Mouse (Mus musculus): Measurements from ENCODE around the gene Fis1. TPM values are rescaled to one million over a fixed set of nuclear protein-coding genes. Genes with fewer than 3 reads are reported as not detected.

Fis1 gene
- polyA plus RNA-seq, 1 experiment from 2014 or later = 284 TPM

DNA sequence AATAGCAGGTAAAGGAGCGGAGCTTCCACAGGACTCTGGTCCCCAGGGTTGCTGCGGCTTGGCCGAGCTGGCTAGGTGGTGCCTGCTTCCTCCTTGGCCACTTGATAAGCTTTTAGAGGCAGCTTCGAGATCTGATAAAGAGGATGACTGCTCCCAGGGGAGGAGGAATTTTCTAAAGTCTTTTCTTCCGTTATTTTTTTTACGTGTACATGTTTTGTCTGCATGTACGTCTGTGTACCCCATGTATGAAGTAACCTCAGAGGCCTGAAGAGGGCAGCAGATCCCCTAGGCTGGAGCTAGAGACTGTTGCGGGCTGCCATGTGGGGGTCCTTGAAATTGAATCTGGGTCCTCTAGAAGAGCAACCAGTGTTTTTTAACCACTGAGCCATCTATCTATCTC, 27.9 kb downstream of the Fis1 start:
- H3K36me3 ChIP-seq = peaks cover 39% of the 10 kb centered on the region
- 89% methylated on average over 8 of the region's 8 CpGs for WGBS

DNA sequence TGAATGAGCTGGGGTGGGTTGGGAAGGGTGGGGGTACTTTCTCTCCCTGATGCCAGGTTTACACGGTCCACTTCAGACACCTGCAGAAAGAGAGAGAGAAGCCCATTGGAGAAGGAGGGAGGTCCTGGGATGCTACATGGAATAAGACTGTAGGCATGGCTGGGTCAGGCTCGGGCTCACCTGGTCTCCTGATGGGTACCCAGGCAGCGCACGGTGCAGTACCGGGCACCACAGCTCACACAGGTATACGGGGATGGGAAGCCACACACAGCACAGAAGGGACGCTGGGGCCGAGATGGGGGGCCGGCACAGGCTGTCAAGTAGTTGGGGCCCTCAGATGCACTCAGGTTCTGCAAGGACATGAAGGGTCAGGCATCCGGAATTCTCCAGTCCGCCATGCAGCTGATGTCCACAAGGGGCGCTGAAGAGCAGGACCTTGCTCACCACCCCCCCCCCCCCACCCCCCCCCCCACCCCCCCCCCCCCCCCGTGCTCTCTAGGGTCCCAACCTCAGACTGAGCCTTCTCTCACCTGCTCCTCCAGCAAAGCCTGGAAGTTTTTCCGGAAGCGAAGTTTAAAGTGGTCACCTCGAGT, 29.4 kb downstream of the Fis1 start:
- Histone ChIP-seq H3K27ac (no peak overlapping the region), H3K36me3 (peaks cover 39% of the 10 kb centered on the region), H3K4me1 (peaks cover 6% of the 10 kb centered on the region), H3K4me2 (no peak overlapping the region), H3K27me3 (no peaks in the 10 kb centered on the region), H3K4me3 (replicated peaks) (no peak overlapping the region), H3K9ac (no peak overlapping the region), H3K9me3 (replicated peaks) (no peaks in the 10 kb centered on the region)
- no peak for ATAC-seq (replicated peaks; ENCODE audit: low FRiP score)
- 52% methylated on average over 15 of the region's 16 CpGs for WGBS

More for the DNA sequence above, 27.9 kb downstream of the Fis1 start:
- no peak for ATAC-seq (replicated peaks; ENCODE audit: low FRiP score)
- Histone ChIP-seq H3K4me3 (replicated peaks) (no peak overlapping the region), H3K27me3 (no peaks in the 10 kb centered on the region), H3K4me2 (no peak overlapping the region), H3K9me3 (replicated peaks) (no peaks in the 10 kb centered on the region), H3K9ac (no peak overlapping the region), H3K27ac (no peak overlapping the region), H3K4me1 (peaks cover 2% of the 10 kb centered on the region)

DNA sequence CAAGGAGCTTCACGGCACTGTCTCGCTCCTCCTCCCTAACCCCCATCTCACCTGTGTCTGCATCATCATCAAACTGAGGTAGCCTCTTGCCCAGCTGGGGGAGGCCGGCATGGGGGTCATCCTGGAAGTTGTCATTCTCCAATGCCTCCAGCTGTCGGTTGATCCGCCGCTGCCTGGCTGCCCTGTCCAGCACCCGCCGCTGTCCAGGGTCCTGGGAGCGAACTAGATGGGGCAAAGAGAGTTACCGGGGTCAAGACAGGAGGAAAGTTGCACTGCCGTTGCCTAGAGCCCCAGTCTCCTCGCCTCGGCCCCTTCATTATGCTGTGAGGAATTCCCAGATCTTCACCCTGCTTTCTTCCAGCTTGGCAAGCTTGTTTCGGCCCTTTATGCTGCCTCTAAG, 31.8 kb downstream of the Fis1 start:
- Histone ChIP-seq H3K4me1 (peaks cover 15% of the 10 kb centered on the region), H3K36me3 (peaks cover 47% of the 10 kb centered on the region), H3K9ac (no peak overlapping the region), H3K27ac (no peak overlapping the region), H3K27me3 (no peaks in the 10 kb centered on the region), H3K4me2 (no peak overlapping the region), H3K4me3 (replicated peaks) (no peak overlapping the region), H3K9me3 (replicated peaks) (no peaks in the 10 kb centered on the region)
- 56% methylated on average over 14 of the region's 14 CpGs for WGBS
- ATAC-seq (replicated peaks; ENCODE audit: low FRiP score) = no peak

DNA sequence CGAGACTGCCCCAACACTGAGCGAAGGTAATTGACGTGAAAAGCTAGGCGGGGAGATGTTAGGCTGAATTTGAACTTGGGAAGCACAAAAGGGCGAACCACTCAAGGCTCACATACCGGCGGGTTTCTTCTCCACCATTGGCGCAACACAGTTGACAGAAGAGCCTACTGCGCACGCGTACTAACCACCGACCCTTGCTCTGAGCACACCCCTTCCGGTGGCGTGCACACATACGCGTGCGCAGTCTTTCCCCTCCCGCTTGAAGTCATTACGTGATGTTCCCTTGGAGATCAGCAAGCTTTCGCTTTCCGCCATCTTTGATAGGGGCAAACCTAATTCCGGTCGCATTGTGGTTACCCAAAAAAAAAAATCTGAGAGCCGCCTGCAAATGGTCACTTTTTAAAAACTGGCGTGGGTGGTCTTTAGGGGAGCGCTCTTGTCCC, 33.6 kb downstream of the Fis1 start, which contains the start of gene Plod3:
Gene Plod3 (plus strand): TSS at position 325 of the 443 bp plus-strand sequence.
- H3K4me3 ChIP-seq (replicated peaks) = peak within 1 kb of the TSS; percentile 92
- peak; percentile 93 for ATAC-seq (replicated peaks; ENCODE audit: low FRiP score)
- H3K36me3 ChIP-seq = peaks cover 54% of the 10 kb centered on the region
- H3K4me2 ChIP-seq = peak within 1 kb of the TSS; percentile 91
- peaks cover 15% of the 10 kb centered on the region for H3K4me1 ChIP-seq
- peak within 1 kb of the TSS; percentile 92 for H3K9ac ChIP-seq
- WGBS = under 1% methylated on average over 26 of the region's 26 CpGs
- no peaks in the 10 kb centered on the region for H3K27me3 ChIP-seq
- H3K27ac ChIP-seq = peak within 1 kb of the TSS; percentile 96
- no peaks in the 10 kb centered on the region for H3K9me3 ChIP-seq (replicated peaks)

DNA sequence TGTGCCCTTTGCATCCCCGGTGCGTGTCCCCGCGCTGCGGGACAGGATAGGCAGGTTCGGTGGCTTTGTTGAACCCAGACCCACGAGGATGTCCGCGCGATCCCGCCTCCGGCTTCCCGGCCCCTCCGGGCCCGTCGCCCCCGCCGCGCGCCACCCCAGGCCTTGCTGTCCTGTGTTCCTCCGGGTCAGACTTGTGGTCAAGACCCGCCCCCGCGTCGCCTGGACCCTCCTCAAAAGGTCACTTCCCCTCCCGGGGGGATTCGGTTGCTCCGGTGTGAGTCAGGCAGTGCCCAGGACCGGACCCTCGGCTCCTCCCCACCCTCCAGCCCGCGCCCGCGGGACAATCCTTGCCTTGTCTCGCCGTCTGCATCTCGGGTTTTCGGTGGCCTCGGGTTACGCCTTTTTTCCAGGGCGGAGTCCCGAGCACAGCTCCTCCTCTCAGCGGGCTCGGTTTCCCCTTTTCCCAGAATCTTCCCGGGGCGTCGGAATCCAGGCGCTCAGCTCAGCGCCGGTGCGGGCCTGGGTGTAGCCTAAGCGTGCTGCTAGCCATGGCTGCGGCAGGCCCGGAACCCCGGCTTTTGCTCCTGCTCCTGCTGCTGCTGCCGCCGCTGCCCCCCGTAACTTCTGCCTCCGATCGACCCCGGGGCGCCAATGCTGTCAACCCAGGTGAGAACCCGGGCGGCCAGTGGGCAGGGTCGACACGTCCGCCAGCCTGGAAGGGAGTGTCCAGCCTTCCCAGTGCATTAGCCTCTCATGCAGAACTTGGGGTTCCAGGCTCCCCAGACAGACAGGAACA, 34.3 kb downstream of the Fis1 start:
- no peaks in the 10 kb centered on the region for H3K9me3 ChIP-seq (replicated peaks)
- no peaks in the 10 kb centered on the region for H3K27me3 ChIP-seq
- peak overlapping the region; percentile 92 for H3K9ac ChIP-seq
- H3K36me3 ChIP-seq = peaks cover 54% of the 10 kb centered on the region
- H3K4me1 ChIP-seq = peaks cover 15% of the 10 kb centered on the region
- peak overlapping the region; percentile 91 for H3K4me2 ChIP-seq
- peak overlapping the region; percentile 92 for H3K4me3 ChIP-seq (replicated peaks)
- under 1% methylated on average over 67 of the region's 67 CpGs for WGBS
- peak overlapping the region; percentile 96 for H3K27ac ChIP-seq
- ATAC-seq (replicated peaks; ENCODE audit: low FRiP score) = peak; percentile 70

DNA sequence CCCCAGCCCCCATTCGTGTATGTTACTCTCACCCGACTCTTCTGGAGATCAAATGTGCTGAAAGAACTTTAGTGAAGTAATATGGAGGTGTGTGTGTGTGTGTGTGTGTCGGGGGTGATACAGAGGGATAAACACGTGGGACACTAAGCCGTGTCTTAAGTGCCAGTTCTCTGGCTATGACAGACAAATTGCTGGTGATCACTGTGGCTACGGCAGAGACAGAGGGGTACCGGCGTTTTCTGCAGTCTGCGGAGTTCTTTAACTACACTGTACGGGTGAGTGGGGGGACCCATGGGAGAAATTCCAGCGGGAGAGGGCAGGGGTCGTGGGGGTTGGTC, 34.8 kb downstream of the Fis1 start, which contains the start of gene Znhit1:
Gene Znhit1 (minus strand): TSS at position 88 of the 338 bp plus-strand sequence.
- Histone ChIP-seq H3K4me3 (replicated peaks) (peak within 1 kb of the TSS; percentile 92), H3K4me1 (peaks cover 15% of the 10 kb centered on the region), H3K9me3 (replicated peaks) (no peaks in the 10 kb centered on the region), H3K9ac (peak within 1 kb of the TSS; percentile 92), H3K36me3 (peaks cover 58% of the 10 kb centered on the region), H3K27me3 (no peaks in the 10 kb centered on the region), H3K27ac (peak within 1 kb of the TSS; percentile 96), H3K4me2 (peak within 1 kb of the TSS; percentile 91)
- ATAC-seq (replicated peaks; ENCODE audit: low FRiP score) = peak; percentile 2; the same call in 1 of the 2 replicates
- 3% methylated on average over 12 of the region's 12 CpGs for WGBS

DNA sequence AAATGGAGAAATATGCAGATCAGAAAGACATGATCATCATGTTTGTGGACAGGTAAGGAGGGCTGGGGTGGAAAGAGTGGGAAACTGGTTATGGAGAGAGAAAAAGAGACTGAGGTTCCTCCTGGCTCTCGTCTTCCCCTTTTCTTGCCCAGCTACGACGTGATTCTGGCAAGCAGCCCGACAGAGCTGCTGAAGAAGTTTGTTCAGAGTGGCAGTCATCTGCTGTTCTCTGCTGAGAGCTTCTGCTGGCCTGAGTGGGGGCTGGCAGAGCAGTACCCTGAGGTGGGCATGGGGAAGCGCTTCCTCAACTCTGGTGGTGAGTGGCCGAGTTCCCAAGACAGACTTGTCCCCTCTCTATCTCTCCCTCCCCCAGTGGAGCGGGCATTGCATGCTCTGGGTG, 35.3 kb downstream of the Fis1 start:
- ATAC-seq (replicated peaks; ENCODE audit: low FRiP score) = no peak
- Histone ChIP-seq H3K36me3 (peaks cover 60% of the 10 kb centered on the region), H3K27me3 (no peaks in the 10 kb centered on the region), H3K27ac (0 out of 2 replicates have a peak overlapping the region, but pooled peaks have one; percentile 96), H3K9me3 (replicated peaks) (no peaks in the 10 kb centered on the region), H3K4me1 (peaks cover 15% of the 10 kb centered on the region), H3K9ac (peak overlapping the region; percentile 92), H3K4me2 (peak overlapping the region; percentile 91), H3K4me3 (replicated peaks) (peak overlapping the region; percentile 92)
- WGBS = 66% methylated on average over 7 of the region's 7 CpGs

DNA sequence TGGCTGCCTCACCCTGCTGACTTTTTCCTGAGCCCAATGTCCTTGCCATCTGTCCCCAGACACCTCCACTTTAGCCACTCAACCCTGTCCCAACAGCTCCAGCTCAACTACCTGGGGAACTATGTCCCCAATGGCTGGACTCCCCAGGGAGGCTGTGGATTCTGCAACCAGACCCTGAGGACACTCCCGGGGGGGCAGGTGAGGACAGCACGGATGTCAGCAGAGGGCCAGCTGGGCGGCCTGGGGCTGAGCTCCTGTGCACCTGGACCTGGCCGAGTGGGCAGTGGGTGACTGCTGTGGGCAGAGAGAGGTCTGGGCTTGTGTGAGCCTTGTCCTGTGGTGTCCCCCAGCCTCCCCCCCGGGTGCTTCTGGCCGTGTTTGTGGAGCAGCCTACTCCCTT, 36.7 kb downstream of the Fis1 start:
- Histone ChIP-seq H3K9me3 (replicated peaks) (no peaks in the 10 kb centered on the region), H3K27me3 (no peaks in the 10 kb centered on the region), H3K36me3 (peaks cover 60% of the 10 kb centered on the region), H3K9ac (no peak overlapping the region), H3K4me3 (replicated peaks) (no peak overlapping the region), H3K27ac (no peak overlapping the region), H3K4me2 (no peak overlapping the region), H3K4me1 (peaks cover 15% of the 10 kb centered on the region)
- ATAC-seq (replicated peaks; ENCODE audit: low FRiP score) = no peak
- WGBS = 86% methylated on average over 6 of the region's 6 CpGs

DNA sequence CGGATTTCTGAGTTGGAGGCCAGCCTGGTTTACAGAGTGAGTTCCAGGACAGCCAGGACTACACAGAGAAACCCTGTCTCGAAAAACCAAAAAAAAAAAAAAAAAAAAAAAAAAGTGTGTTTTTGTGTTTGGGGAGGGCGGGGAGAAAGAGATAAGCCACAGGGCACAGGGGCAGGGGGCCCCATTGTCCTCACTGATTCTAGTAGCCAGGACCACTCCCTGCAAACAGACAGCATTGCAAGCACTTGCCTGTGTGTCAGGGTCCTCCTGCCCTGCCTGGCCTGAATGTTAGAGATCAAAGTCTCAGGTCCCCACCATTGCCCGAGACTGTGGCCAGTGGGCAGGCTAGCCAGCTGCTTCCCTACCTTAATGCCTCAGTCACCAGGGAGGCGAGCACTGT, 46.4 kb downstream of the Fis1 start:
- Histone ChIP-seq H3K27me3 (no peaks in the 10 kb centered on the region), H3K27ac (no peak overlapping the region), H3K9me3 (replicated peaks) (no peaks in the 10 kb centered on the region), H3K36me3 (peaks cover 20% of the 10 kb centered on the region), H3K4me2 (no peak overlapping the region), H3K9ac (no peak overlapping the region), H3K4me3 (replicated peaks) (no peak overlapping the region), H3K4me1 (0 out of 2 replicates have a peak, but pooled peaks cover 3% of the 10 kb centered on the region)
- 80% methylated on average over 4 of the region's 5 CpGs for WGBS
- no peak for ATAC-seq (replicated peaks; ENCODE audit: low FRiP score)

DNA sequence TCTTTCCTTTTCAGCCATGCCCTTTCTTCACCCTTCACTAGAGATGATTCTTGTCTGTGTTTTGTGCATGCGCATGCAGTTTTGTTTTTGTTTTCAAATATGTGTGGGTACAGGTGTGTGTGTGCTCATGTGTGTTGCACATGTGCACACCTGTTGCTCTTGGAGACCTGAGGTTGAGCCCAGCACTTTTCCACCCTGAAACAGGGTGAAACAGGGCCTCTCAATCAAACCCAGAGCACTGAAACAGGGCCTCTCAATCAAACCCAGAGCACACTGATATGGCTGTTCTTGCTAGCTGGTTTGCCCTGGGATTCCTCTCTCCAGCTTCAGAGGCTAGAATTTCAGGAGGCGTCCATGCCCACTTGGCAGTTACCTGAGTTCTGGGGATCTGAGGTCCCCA, 47.5 kb downstream of the Fis1 start:
- no peaks in the 10 kb centered on the region for H3K9me3 ChIP-seq (replicated peaks)
- H3K4me1 ChIP-seq = 0 out of 2 replicates have a peak, but pooled peaks cover 3% of the 10 kb centered on the region
- H3K27me3 ChIP-seq = no peaks in the 10 kb centered on the region
- 0 out of 2 replicates have a peak overlapping the region, but pooled peaks have one; percentile 22 for H3K27ac ChIP-seq
- no peak overlapping the region for H3K4me2 ChIP-seq
- ATAC-seq (replicated peaks; ENCODE audit: low FRiP score) = no peak
- H3K4me3 ChIP-seq (replicated peaks) = no peak overlapping the region
- 81% methylated on average over 2 of the region's 2 CpGs for WGBS
- H3K9ac ChIP-seq = no peak overlapping the region
- H3K36me3 ChIP-seq = peaks cover 9% of the 10 kb centered on the region

DNA sequence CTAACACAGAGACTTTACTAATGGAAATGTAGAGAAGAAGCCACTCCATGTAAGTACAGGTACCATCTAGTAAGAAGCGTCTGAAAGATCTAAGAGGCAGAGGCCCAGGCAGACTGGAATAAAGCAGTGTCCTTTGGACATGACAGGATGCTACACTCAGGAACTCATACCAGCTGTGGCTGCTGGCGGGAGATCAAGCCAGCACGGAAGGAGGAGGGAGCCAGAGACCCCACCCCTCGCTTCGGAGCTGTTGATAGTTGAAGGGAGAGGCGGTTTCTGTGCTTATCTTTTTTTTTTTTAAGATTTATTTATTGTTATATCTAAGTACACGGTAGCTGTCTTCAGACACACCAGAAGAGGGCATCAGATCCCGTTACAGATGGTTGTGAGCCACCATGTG, 54.2 kb downstream of the Fis1 start:
- peaks cover 3% of the 10 kb centered on the region; the same call in 1 of the 2 replicates for H3K4me1 ChIP-seq
- H3K4me2 ChIP-seq = no peak overlapping the region
- no peaks in the 10 kb centered on the region for H3K36me3 ChIP-seq
- H3K9me3 ChIP-seq (replicated peaks) = no peaks in the 10 kb centered on the region
- H3K4me3 ChIP-seq (replicated peaks) = no peak overlapping the region
- H3K27me3 ChIP-seq = no peaks in the 10 kb centered on the region
- no peak overlapping the region for H3K27ac ChIP-seq
- H3K9ac ChIP-seq = no peak overlapping the region
- no peak for ATAC-seq (replicated peaks; ENCODE audit: low FRiP score)
- 53% methylated on average over 8 of the region's 8 CpGs for WGBS

DNA sequence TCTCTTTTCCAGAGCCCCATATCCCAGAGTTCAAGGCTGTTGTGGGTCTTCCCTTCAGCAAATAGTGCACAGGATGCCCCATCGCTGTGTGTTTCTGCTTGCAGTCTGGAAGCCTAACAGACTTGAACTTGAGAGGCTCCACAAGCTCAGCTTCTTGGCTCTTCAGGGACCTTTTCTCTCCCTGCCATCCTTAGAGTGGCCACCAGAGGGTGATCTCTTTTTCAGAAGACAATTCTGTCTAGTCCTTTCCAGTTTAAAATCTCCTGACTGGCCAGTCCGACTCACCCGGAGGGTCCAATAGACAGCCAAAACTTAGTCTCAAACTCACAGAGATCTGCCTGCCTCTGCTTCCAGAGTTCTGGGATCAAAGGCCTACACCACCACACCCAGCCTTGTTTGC, 56.9 kb downstream of the Fis1 start:
- Histone ChIP-seq H3K27me3 (no peaks in the 10 kb centered on the region), H3K36me3 (no peaks in the 10 kb centered on the region), H3K27ac (no peak overlapping the region), H3K4me3 (replicated peaks) (no peak overlapping the region), H3K4me1 (peaks cover 3% of the 10 kb centered on the region; the same call in 1 of the 2 replicates), H3K9ac (no peak overlapping the region), H3K4me2 (no peak overlapping the region), H3K9me3 (replicated peaks) (no peaks in the 10 kb centered on the region)
- ATAC-seq (replicated peaks; ENCODE audit: low FRiP score) = no peak
- 29% methylated on average over 3 of the region's 3 CpGs for WGBS
